Mouse (Mus musculus) brain, embryonic 14.5 days (tissue): ENCODE results near the gene Rbms2. TPM values are rescaled to one million over a fixed set of nuclear protein-coding genes. Genes with fewer than 3 reads are reported as not detected.
A peak's percentile ranks its signal among the peaks of the same experiment; 100 is the strongest.
"Not testable (repeated sequence)": the region's sequence is repeated elsewhere in the genome, so short reads cannot be mapped to it uniquely, and the experiment has no call there.

Source experiments
- DNase-seq: peaks from one replicate; pipeline ENCODE4 v3.0.0-alpha.2; 2011; ENCODE audit warnings: low read depth
- CTCF ChIP-seq: fragments of 200-500 bp; IDR thresholded peaks from 2 replicates; pipeline ENCODE4 v1.5.1; 2012; ENCODE audit warnings: inconsistent platforms, mild to moderate bottlenecking, moderate library complexity, borderline replicate concordance; ENCODE audit not compliant: insufficient read depth, insufficient read length; ENCODE audit errors: extremely low read depth
- POLR2A ChIP-seq: fragments of 200-500 bp; IDR thresholded peaks from 2 replicates; pipeline ENCODE4 v1.6.1; 2012; ENCODE audit warnings: mild to moderate bottlenecking, inconsistent platforms, borderline replicate concordance; ENCODE audit not compliant: poor library complexity, insufficient read depth, insufficient read length, severe bottlenecking; ENCODE audit errors: extremely low read depth
- polyA plus RNA-seq: library from polyadenylated mRNA; depleted of rRNA; stranded (reverse); fragments of >200 nt; gene quantifications from 2 replicates; pipeline ENCODE4 v1.2.3, GENCODE M21; 2012

Gene Rbms2
- polyA plus RNA-seq, 1 experiment: 26.7 TPM

- TF ChIP-seq POLR2A (no peak), CTCF (no peak)
- DNase-seq: no peak
Observed at GRCm38 (mm10) chr10:128210131-128210530, 30.0 kb upstream of the Rbms2 start.

GRCm38 (mm10) chr10:128209311-128210009 is 29.4 kb upstream of the Rbms2 start:
- no peak for DNase-seq

GRCm38 (mm10) chr10:128208326-128208725 is 28.2 kb upstream of the Rbms2 start:
- TF ChIP-seq POLR2A (no peak), CTCF (no peak)
- DNase-seq: no peak

More at GRCm38 (mm10) chr10:128209311-128210009, 29.4 kb upstream of the Rbms2 start:
- TF ChIP-seq POLR2A (no peak), CTCF (no peak)

- no peak for TF ChIP-seq POLR2A
- no peak for TF ChIP-seq CTCF
- DNase-seq: no peak
Observed at GRCm38 (mm10) chr10:128204941-128205340, 24.8 kb upstream of the Rbms2 start.

- no peak for DNase-seq
- no peak for TF ChIP-seq CTCF
- TF ChIP-seq POLR2A: no peak
Observed at GRCm38 (mm10) chr10:128201856-128202255, 21.8 kb upstream of the Rbms2 start.

- peak; percentile 41 for DNase-seq
- TF ChIP-seq POLR2A (no peak), CTCF (no peak)
Observed at GRCm38 (mm10) chr10:128194551-128195461, 14.7 kb upstream of the Rbms2 start.

GRCm38 (mm10) chr10:128194024-128194550 is 14.0 kb upstream of the Rbms2 start, which contains the start of gene Gls2:
TSS of gene Gls2 (plus strand) at chr10:128194457.
- TF ChIP-seq POLR2A (peak; percentile 11; the same call in 1 of the 2 replicates), CTCF (no peak)

GRCm38 (mm10) chr10:128193113-128193512 is 13.0 kb upstream of the Rbms2 start:
- no peak for DNase-seq
- TF ChIP-seq CTCF (no peak), POLR2A (no peak)

More at GRCm38 (mm10) chr10:128194024-128194550, 14.0 kb upstream of the Rbms2 start, which contains the start of gene Gls2:
- DNase-seq: peak; percentile 98

GRCm38 (mm10) chr10:128192030-128192766 is 12.1 kb upstream of the Rbms2 start:
- DNase-seq: not testable (repeated sequence)

- TF ChIP-seq CTCF (no peak), POLR2A (no peak)
- DNase-seq: no peak
Observed at GRCm38 (mm10) chr10:128191472-128191871, 11.4 kb upstream of the Rbms2 start.
